Comparison of ENCODE assay signal across 32 mouse cellular contexts in genomic region chr13:56792844-56793243, GRCm38 (mm10). TPM values are rescaled to one million over a fixed set of nuclear protein-coding genes. Genes with fewer than 3 reads are reported as not detected.
"Had no signal": no experiment of that assay in that cellular context is flagged by ENCODE, and none has a peak within 500 bp of the region (broad histone marks: within the 10 kb centered on the region; RNA-seq: fewer than 3 reads in every experiment).

No protein-coding gene starts in this region.

- H3K36me3 ChIP-seq: heart, embryonic 10.5 days; heart, embryonic 12.5 days; hindbrain, embryonic 10.5 days; hindbrain, embryonic 12.5 days; hindbrain, embryonic 15.5 days; limb, embryonic 10.5 days; limb, embryonic 12.5 days; liver, embryonic 13.5 days; liver, embryonic 15.5 days had no signal

- H3K27ac ChIP-seq: heart, embryonic 10.5 days; hindbrain, embryonic 10.5 days; hindbrain, embryonic 12.5 days; hindbrain, embryonic 15.5 days; hindbrain, postnatal 0 days; layer of hippocampus, adult 2 months; left cerebral cortex, adult 2 months; limb, embryonic 10.5 days; limb, embryonic 12.5 days; liver, embryonic 13.5 days; liver, embryonic 15.5 days had no signal

- H3K4me3 ChIP-seq: heart, embryonic 10.5 days; heart, embryonic 12.5 days; hindbrain, embryonic 10.5 days; hindbrain, embryonic 12.5 days; hindbrain, embryonic 15.5 days; layer of hippocampus, adult 2 months; left cerebral cortex, adult 2 months; limb, embryonic 10.5 days; limb, embryonic 12.5 days; liver, embryonic 13.5 days; liver, embryonic 15.5 days had no signal

- H3K4me1 ChIP-seq: liver, embryonic 13.5 days; liver, embryonic 15.5 days had no signal

- H3K4me2 ChIP-seq: heart, embryonic 12.5 days; hindbrain, embryonic 12.5 days; hindbrain, embryonic 15.5 days; limb, embryonic 12.5 days; liver, embryonic 11.5 days; liver, embryonic 13.5 days; liver, embryonic 15.5 days had no signal

- H3K9ac ChIP-seq: heart, embryonic 12.5 days; hindbrain, embryonic 12.5 days; hindbrain, embryonic 15.5 days; limb, embryonic 12.5 days; liver, embryonic 13.5 days; liver, embryonic 15.5 days; liver, postnatal 0 days had no signal

- H3K9me3 ChIP-seq: heart, embryonic 10.5 days; heart, embryonic 12.5 days; hindbrain, embryonic 10.5 days; hindbrain, embryonic 12.5 days; hindbrain, embryonic 15.5 days; limb, embryonic 10.5 days; limb, embryonic 12.5 days; liver, embryonic 13.5 days; liver, embryonic 15.5 days had no signal

- ATAC-seq: hindbrain, postnatal 0 days; intestine, embryonic 16.5 days; liver, postnatal 0 days had no signal

- DNase-seq: gastrocnemius, postnatal 14 days; gastrocnemius, postnatal 36 days; heart, adult 18-20 months; heart, postnatal 10 days; heart, postnatal 4 days; kidney, adult 11 months; kidney, adult 2 months; kidney, adult 9 months; kidney, postnatal 10 days; kidney, postnatal 25 days; kidney, postnatal 4 days; liver; liver, embryonic 13.5 days; liver, postnatal 0 days had no signal

- H3K27me3 ChIP-seq: hindbrain, embryonic 12.5 days; hindbrain, embryonic 15.5 days; limb, embryonic 12.5 days; liver, embryonic 13.5 days; liver, embryonic 15.5 days had no signal

RNA-seq across cellular contexts. Expression of gene Gm45623, which starts 39.2 kb away (rescaled TPM):
- total RNA-seq: gastrocnemius, adult 18-20 months; gastrocnemius, adult 8-10 months; gastrocnemius, postnatal 14 days; gastrocnemius, postnatal 36 days; heart, adult 18-20 months; heart, adult 8-10 months; heart, postnatal 25 days had no signal
- polyA plus RNA-seq: heart, embryonic 14.5 days; hindbrain, embryonic 10.5 days; hindbrain, embryonic 12.5 days; limb, embryonic 10.5 days; limb, embryonic 12.5 days; liver, embryonic 11.5 days; liver, embryonic 13.5 days; liver, embryonic 15.5 days; liver, postnatal 0 days had no signal
